Mouse (Mus musculus) hindbrain, embryonic 10.5 days (tissue): ENCODE measurements around the gene Pax7. TPM values are rescaled to one million over a fixed set of nuclear protein-coding genes. Genes with fewer than 3 reads are reported as not detected.

Source experiments
- DNase-seq: peaks from one replicate; pipeline ENCODE4 v3.0.0-alpha.2; 2017; ENCODE audit warnings: low spot score
- H3K27ac ChIP-seq: fragments of 300-500 bp; sonication (generic); 2 replicates; pipeline ENCODE4 v1.5.1; 2016; ENCODE audit warnings: mild to moderate bottlenecking, moderate library complexity
- H3K27me3 ChIP-seq: fragments of 300-500 bp; sonication (generic); 2 replicates; pipeline ENCODE4 v1.6.1; 2016; ENCODE audit warnings: mild to moderate bottlenecking; ENCODE audit not compliant: poor library complexity, insufficient read depth, severe bottlenecking
- H3K36me3 ChIP-seq: fragments of 300-500 bp; sonication (generic); 2 replicates; pipeline ENCODE4 v1.6.1; 2016; ENCODE audit warnings: mild to moderate bottlenecking, moderate library complexity
- H3K4me1 ChIP-seq: fragments of 300-500 bp; sonication (generic); replicated peaks from 2 replicates; pipeline ENCODE4 v1.6.1; 2016; ENCODE audit warnings: mild to moderate bottlenecking
- H3K4me3 ChIP-seq: fragments of 300-500 bp; sonication (generic); 2 replicates; pipeline ENCODE4 v1.5.1; 2016; ENCODE audit warnings: mild to moderate bottlenecking, moderate library complexity
- H3K9me3 ChIP-seq: fragments of 300-500 bp; sonication (generic); 2 replicates; pipeline ENCODE4 v1.6.1; 2016; ENCODE audit warnings: mild to moderate bottlenecking, moderate library complexity
- WGBS: fragments of 180-500 bp; shearing (Covaris S2); methylation state at CpG from one replicate; pipeline ENCODE4 v1.1.7; 2016; 5-methylcytosine and 5-hydroxymethylcytosine counted together
- polyA plus RNA-seq: library from polyadenylated mRNA; unstranded; fragments of >200 nt; fragmentation: Nextera tagmentation; extraction: Ambion mirVana; gene quantifications from 2 replicates; pipeline ENCODE4 v1.2.1, GENCODE M21; 2016

The Pax7 gene
- polyA plus RNA-seq, 1 experiment from 2014 or later, result 2.6 TPM

- H3K27me3 ChIP-seq, result peaks cover 100% of the 10 kb centered on the region
- peaks cover 83% of the 10 kb centered on the region for H3K4me1 ChIP-seq
- no peak for DNase-seq
- no peaks in the 10 kb centered on the region for H3K9me3 ChIP-seq
- H3K27ac ChIP-seq, result peak overlapping the region; percentile 45; the same call in 1 of the 2 replicates
- H3K4me3 ChIP-seq, result no peak overlapping the region
- H3K36me3 ChIP-seq, result 0 out of 2 replicates have a peak, but pooled peaks cover 5% of the 10 kb centered on the region
- 72% methylated on average over 10 of the region's 10 CpGs for WGBS
Measured at GRCm38 (mm10) chr4:139799436-139800100, 33.8 kb downstream of the Pax7 start.

- peak overlapping the region; percentile 29 for H3K27ac ChIP-seq
- 0 out of 2 replicates have a peak, but pooled peaks cover 5% of the 10 kb centered on the region for H3K36me3 ChIP-seq
- no peaks in the 10 kb centered on the region for H3K9me3 ChIP-seq
- H3K27me3 ChIP-seq, result peaks cover 97% of the 10 kb centered on the region
- H3K4me1 ChIP-seq, result peaks cover 71% of the 10 kb centered on the region
- no peak overlapping the region for H3K4me3 ChIP-seq
- no peak for DNase-seq
- 57% methylated on average over 4 of the region's 4 CpGs for WGBS
Measured at GRCm38 (mm10) chr4:139797344-139797743, 36.0 kb downstream of the Pax7 start.

- Histone ChIP-seq H3K4me1 (peaks cover 71% of the 10 kb centered on the region), H3K27me3 (peaks cover 96% of the 10 kb centered on the region), H3K36me3 (0 out of 2 replicates have a peak, but pooled peaks cover 5% of the 10 kb centered on the region), H3K27ac (peak overlapping the region; percentile 4; the same call in 1 of the 2 replicates), H3K9me3 (no peaks in the 10 kb centered on the region), H3K4me3 (no peak overlapping the region)
- no peak for DNase-seq
- 41% methylated on average over 9 of the region's 9 CpGs for WGBS
Measured at GRCm38 (mm10) chr4:139796115-139796514, 37.2 kb downstream of the Pax7 start.

- Histone ChIP-seq H3K27me3 (peaks cover 91% of the 10 kb centered on the region), H3K36me3 (0 out of 2 replicates have a peak, but pooled peaks cover 12% of the 10 kb centered on the region), H3K9me3 (no peaks in the 10 kb centered on the region), H3K4me3 (no peak overlapping the region), H3K27ac (peak overlapping the region; percentile 19), H3K4me1 (peaks cover 68% of the 10 kb centered on the region)
- no peak for DNase-seq
- WGBS, result 34% methylated on average over 8 of the region's 8 CpGs
Measured at GRCm38 (mm10) chr4:139791168-139791567, 42.2 kb downstream of the Pax7 start.

- WGBS, result 80% methylated on average over 7 of the region's 7 CpGs
- Histone ChIP-seq H3K27me3 (peaks cover 89% of the 10 kb centered on the region), H3K9me3 (no peaks in the 10 kb centered on the region), H3K4me1 (peaks cover 61% of the 10 kb centered on the region), H3K36me3 (peaks cover 12% of the 10 kb centered on the region; the same call in 1 of the 2 replicates), H3K4me3 (no peak overlapping the region), H3K27ac (no peak overlapping the region; the same call in 1 of the 2 replicates)
- DNase-seq, result no peak
Measured at GRCm38 (mm10) chr4:139789772-139790171, 43.6 kb downstream of the Pax7 start.

GRCm38 (mm10) chr4:139782926-139783467 lies 50.3 kb downstream of the Pax7 start:
- WGBS, result 63% methylated on average over 9 of the region's 9 CpGs

GRCm38 (mm10) chr4:139771125-139771631 lies 62.1 kb downstream of the Pax7 start:
- WGBS, result 7% methylated on average over 9 of the region's 9 CpGs
- H3K27ac ChIP-seq, result peak overlapping the region; percentile 69
- DNase-seq, result peak; percentile 42
- H3K27me3 ChIP-seq, result peaks cover 88% of the 10 kb centered on the region
- peak overlapping the region; percentile 20 for H3K4me3 ChIP-seq
- H3K36me3 ChIP-seq, result peaks cover 33% of the 10 kb centered on the region
- no peaks in the 10 kb centered on the region for H3K9me3 ChIP-seq
- H3K4me1 ChIP-seq, result peaks cover 62% of the 10 kb centered on the region

More at GRCm38 (mm10) chr4:139782926-139783467, 50.3 kb downstream of the Pax7 start:
- H3K36me3 ChIP-seq, result peaks cover 55% of the 10 kb centered on the region
- H3K4me3 ChIP-seq, result no peak overlapping the region
- no peak for DNase-seq
- H3K27ac ChIP-seq, result 0 out of 2 replicates have a peak overlapping the region, but pooled peaks have one; percentile 3
- H3K9me3 ChIP-seq, result no peaks in the 10 kb centered on the region
- peaks cover 81% of the 10 kb centered on the region for H3K27me3 ChIP-seq
- H3K4me1 ChIP-seq, result peaks cover 19% of the 10 kb centered on the region

- Histone ChIP-seq H3K4me1 (peaks cover 70% of the 10 kb centered on the region), H3K9me3 (no peaks in the 10 kb centered on the region), H3K27me3 (peaks cover 93% of the 10 kb centered on the region), H3K4me3 (no peak overlapping the region), H3K27ac (peak overlapping the region; percentile 68), H3K36me3 (peaks cover 22% of the 10 kb centered on the region)
- 18% methylated on average over 5 of the region's 5 CpGs for WGBS
- no peak for DNase-seq
Measured at GRCm38 (mm10) chr4:139767823-139768222, 65.5 kb downstream of the Pax7 start.

GRCm38 (mm10) chr4:139767115-139767718 lies 66.1 kb downstream of the Pax7 start:
- peaks cover 93% of the 10 kb centered on the region for H3K27me3 ChIP-seq
- 0 out of 2 replicates have a peak overlapping the region, but pooled peaks have one; percentile 26 for H3K4me3 ChIP-seq
- H3K27ac ChIP-seq, result peak overlapping the region; percentile 68
- 3% methylated on average over 18 of the region's 18 CpGs for WGBS
- peak; percentile 40 for DNase-seq
- peaks cover 20% of the 10 kb centered on the region for H3K36me3 ChIP-seq
- H3K4me1 ChIP-seq, result peaks cover 71% of the 10 kb centered on the region
- H3K9me3 ChIP-seq, result no peaks in the 10 kb centered on the region

GRCm38 (mm10) chr4:139761911-139762310 lies 71.4 kb downstream of the Pax7 start:
- no peak for DNase-seq

GRCm38 (mm10) chr4:139760736-139761135 lies 72.6 kb downstream of the Pax7 start:
- H3K4me1 ChIP-seq, result peaks cover 69% of the 10 kb centered on the region
- H3K27me3 ChIP-seq, result peaks cover 94% of the 10 kb centered on the region
- peaks cover 26% of the 10 kb centered on the region for H3K36me3 ChIP-seq
- no peak for DNase-seq
- H3K9me3 ChIP-seq, result no peaks in the 10 kb centered on the region
- peak overlapping the region; percentile 51; the same call in 1 of the 2 replicates for H3K27ac ChIP-seq
- 73% methylated on average over 11 of the region's 11 CpGs for WGBS
- no peak overlapping the region for H3K4me3 ChIP-seq

More at GRCm38 (mm10) chr4:139761911-139762310, 71.4 kb downstream of the Pax7 start:
- H3K4me3 ChIP-seq, result no peak overlapping the region
- H3K27me3 ChIP-seq, result peaks cover 93% of the 10 kb centered on the region
- peaks cover 31% of the 10 kb centered on the region for H3K36me3 ChIP-seq
- no peak overlapping the region for H3K27ac ChIP-seq
- no peaks in the 10 kb centered on the region for H3K9me3 ChIP-seq
- 19% methylated on average over 13 of the region's 13 CpGs for WGBS
- peaks cover 71% of the 10 kb centered on the region for H3K4me1 ChIP-seq

- no peak overlapping the region for H3K4me3 ChIP-seq
- peaks cover 78% of the 10 kb centered on the region for H3K4me1 ChIP-seq
- H3K36me3 ChIP-seq, result peaks cover 26% of the 10 kb centered on the region
- H3K9me3 ChIP-seq, result no peaks in the 10 kb centered on the region
- WGBS, result 22% methylated on average over 17 of the region's 17 CpGs
- 0 out of 2 replicates have a peak overlapping the region, but pooled peaks have one; percentile 13 for H3K27ac ChIP-seq
- DNase-seq, result peak; percentile 27
- peaks cover 99% of the 10 kb centered on the region for H3K27me3 ChIP-seq
Measured at GRCm38 (mm10) chr4:139758512-139759340, 74.6 kb downstream of the Pax7 start.
